Mouse (Mus musculus) hindbrain, embryonic 10.5 days (tissue): ENCODE measurements at regions not wholly inside any gene's neighbourhood (a gene's known extent, or its start where the extent isn't known, plus 50 kb on each side); places are given as distances from the start of the nearest gene placed in this dataset.

Experiments
- DNase-seq: peaks from one replicate; pipeline ENCODE4 v3.0.0-alpha.2; 2017; ENCODE audit warnings: low spot score
- H3K27ac ChIP-seq: fragments of 300-500 bp; sonication (generic); 2 replicates; pipeline ENCODE4 v1.5.1; 2016; ENCODE audit warnings: mild to moderate bottlenecking, moderate library complexity
- H3K27me3 ChIP-seq: fragments of 300-500 bp; sonication (generic); 2 replicates; pipeline ENCODE4 v1.6.1; 2016; ENCODE audit warnings: mild to moderate bottlenecking; ENCODE audit not compliant: poor library complexity, insufficient read depth, severe bottlenecking
- H3K36me3 ChIP-seq: fragments of 300-500 bp; sonication (generic); 2 replicates; pipeline ENCODE4 v1.6.1; 2016; ENCODE audit warnings: mild to moderate bottlenecking, moderate library complexity
- H3K4me1 ChIP-seq: fragments of 300-500 bp; sonication (generic); replicated peaks from 2 replicates; pipeline ENCODE4 v1.6.1; 2016; ENCODE audit warnings: mild to moderate bottlenecking
- H3K4me3 ChIP-seq: fragments of 300-500 bp; sonication (generic); 2 replicates; pipeline ENCODE4 v1.5.1; 2016; ENCODE audit warnings: mild to moderate bottlenecking, moderate library complexity
- H3K9me3 ChIP-seq: fragments of 300-500 bp; sonication (generic); 2 replicates; pipeline ENCODE4 v1.6.1; 2016; ENCODE audit warnings: mild to moderate bottlenecking, moderate library complexity
- WGBS: fragments of 180-500 bp; shearing (Covaris S2); methylation state at CpG from one replicate; pipeline ENCODE4 v1.1.7; 2016; 5-methylcytosine and 5-hydroxymethylcytosine counted together

DNA sequence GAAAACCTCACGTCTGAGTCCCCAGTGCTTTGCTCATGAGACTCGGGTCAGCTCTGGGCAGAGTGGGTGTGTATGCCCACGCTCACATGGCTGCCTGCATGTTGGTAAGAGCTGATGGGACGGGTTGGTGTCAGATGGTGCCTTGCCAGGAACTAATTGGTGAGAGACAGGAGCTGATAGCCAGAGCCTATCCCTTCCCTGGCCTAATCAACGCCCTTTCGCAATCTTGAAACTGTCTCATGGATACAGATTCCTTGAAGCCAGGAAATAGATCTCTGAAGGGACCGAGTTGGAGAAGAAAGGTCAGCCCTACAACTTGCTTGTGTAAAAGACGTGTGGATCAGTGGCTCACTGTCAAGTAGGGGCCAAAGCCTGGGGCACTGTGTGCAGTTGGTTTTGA, 95.3 kb upstream of the Bcl6 start:
- Histone ChIP-seq H3K27ac (no peak overlapping the region), H3K4me1 (no peaks in the 10 kb centered on the region), H3K9me3 (no peaks in the 10 kb centered on the region), H3K36me3 (no peaks in the 10 kb centered on the region), H3K4me3 (no peak overlapping the region), H3K27me3 (no peaks in the 10 kb centered on the region)
- 81% methylated on average over 8 of the region's 8 CpGs for WGBS
- DNase-seq: no peak

GRCm38 (mm10) chr16:24080471-24080870, 91.8 kb upstream of the Bcl6 start:
- no peaks in the 10 kb centered on the region for H3K36me3 ChIP-seq
- no peak overlapping the region for H3K4me3 ChIP-seq
- H3K27me3 ChIP-seq: no peaks in the 10 kb centered on the region
- 94% methylated on average over 5 of the region's 5 CpGs for WGBS
- no peaks in the 10 kb centered on the region for H3K9me3 ChIP-seq
- H3K27ac ChIP-seq: no peak overlapping the region
- no peaks in the 10 kb centered on the region for H3K4me1 ChIP-seq
- no peak for DNase-seq

DNA sequence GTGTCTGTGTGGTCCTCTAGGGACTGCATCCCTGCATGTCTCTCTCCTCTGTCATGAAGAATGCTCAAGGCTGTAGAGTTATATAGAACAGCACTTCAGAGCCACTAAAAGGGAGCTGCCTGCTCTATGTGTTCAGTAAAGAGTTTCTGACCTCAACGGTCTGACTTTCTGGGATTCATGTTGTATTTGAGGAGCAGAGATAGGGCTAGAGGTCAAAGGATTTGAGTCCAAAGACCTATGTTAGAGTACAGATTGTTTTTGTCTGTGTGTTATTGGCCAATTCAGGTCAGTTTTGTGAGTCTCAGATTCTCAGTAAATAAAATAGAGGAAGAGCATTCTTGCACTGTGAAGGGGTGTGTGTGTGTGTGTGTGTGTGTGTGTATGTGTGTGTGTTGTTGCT, 90.0 kb upstream of the Bcl6 start:
- no peak for DNase-seq
- Histone ChIP-seq H3K27ac (no peak overlapping the region), H3K36me3 (no peaks in the 10 kb centered on the region), H3K27me3 (no peaks in the 10 kb centered on the region), H3K4me3 (no peak overlapping the region), H3K4me1 (no peaks in the 10 kb centered on the region), H3K9me3 (no peaks in the 10 kb centered on the region)
- 91% methylated on average over 1 of the region's 1 CpGs for WGBS

DNA sequence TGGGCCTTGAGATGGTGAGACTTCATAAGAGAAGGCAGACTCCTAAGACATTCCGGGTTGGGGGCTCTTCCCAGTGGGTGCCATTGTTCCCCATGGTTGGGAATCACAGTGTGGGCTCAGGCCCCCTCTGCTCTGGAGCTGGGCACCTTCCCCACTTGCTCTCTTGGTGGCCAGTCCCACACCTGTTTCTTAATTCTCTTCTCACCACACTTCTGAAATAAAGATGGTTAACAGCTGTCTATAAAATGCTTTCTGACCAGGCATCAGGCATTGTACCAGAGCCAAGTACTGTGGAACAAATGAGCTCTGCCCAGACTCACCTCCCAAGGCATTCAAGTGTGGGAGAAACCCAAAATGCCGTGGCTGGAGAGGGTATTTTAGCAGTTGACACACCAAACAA, 88.8 kb upstream of the Bcl6 start:
- 86% methylated on average over 2 of the region's 2 CpGs for WGBS
- Histone ChIP-seq H3K4me3 (no peak overlapping the region), H3K27ac (no peak overlapping the region), H3K36me3 (no peaks in the 10 kb centered on the region), H3K27me3 (no peaks in the 10 kb centered on the region), H3K9me3 (no peaks in the 10 kb centered on the region), H3K4me1 (no peaks in the 10 kb centered on the region)
- no peak for DNase-seq

GRCm38 (mm10) chr16:24076799-24077136, 88.1 kb upstream of the Bcl6 start:
- no peak overlapping the region for H3K4me3 ChIP-seq
- H3K36me3 ChIP-seq: no peaks in the 10 kb centered on the region
- 92% methylated on average over 4 of the region's 4 CpGs for WGBS
- DNase-seq: no peak
- H3K9me3 ChIP-seq: no peaks in the 10 kb centered on the region
- H3K4me1 ChIP-seq: no peaks in the 10 kb centered on the region
- H3K27ac ChIP-seq: no peak overlapping the region
- H3K27me3 ChIP-seq: no peaks in the 10 kb centered on the region

GRCm38 (mm10) chr16:24076109-24076798, 87.6 kb upstream of the Bcl6 start:
- no peaks in the 10 kb centered on the region for H3K9me3 ChIP-seq
- no peak overlapping the region for H3K4me3 ChIP-seq

DNA sequence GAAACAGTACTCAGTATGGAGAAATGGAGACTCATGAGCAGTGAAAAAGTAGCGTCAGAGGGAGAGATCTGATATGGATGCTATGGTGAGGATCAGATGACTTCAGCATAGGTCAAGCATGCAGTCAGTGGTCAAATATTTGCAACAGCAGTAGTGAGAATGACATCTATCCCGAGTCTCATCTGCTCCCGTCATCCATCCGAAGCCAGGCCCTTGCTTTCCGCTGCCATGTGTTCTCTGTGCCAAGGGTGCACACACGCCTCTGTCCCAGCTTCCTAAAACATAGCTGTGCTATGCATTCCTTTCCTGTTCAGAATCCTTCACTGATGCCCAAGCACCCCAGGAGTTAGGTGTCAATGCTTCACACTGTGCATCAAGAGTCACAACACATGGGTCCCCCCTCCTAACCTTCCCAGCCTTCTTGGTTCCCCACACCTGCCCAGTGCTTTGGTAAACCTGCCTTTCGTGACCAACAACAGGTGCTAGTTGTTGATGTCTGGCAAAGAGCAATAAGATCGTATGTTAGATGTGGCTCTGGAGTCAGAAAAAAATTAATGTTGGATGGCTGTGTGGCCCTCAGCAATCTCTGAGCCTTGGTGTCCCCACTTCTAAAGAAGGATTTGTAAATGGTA, 85.1 kb upstream of the Bcl6 start:
- no peaks in the 10 kb centered on the region for H3K36me3 ChIP-seq
- DNase-seq: no peak

More at GRCm38 (mm10) chr16:24076109-24076798, 87.6 kb upstream of the Bcl6 start:
- 89% methylated on average over 4 of the region's 4 CpGs for whole genome bisulfite sequencing
- H3K27me3 ChIP-seq: no peaks in the 10 kb centered on the region
- DNase-seq: no peak
- H3K4me1 ChIP-seq: no peaks in the 10 kb centered on the region
- H3K36me3 ChIP-seq: no peaks in the 10 kb centered on the region
- H3K27ac ChIP-seq: no peak overlapping the region

GRCm38 (mm10) chr16:24073065-24073464, 84.4 kb upstream of the Bcl6 start:
- DNase-seq: no peak
- no peaks in the 10 kb centered on the region for H3K9me3 ChIP-seq
- no peaks in the 10 kb centered on the region for H3K4me1 ChIP-seq
- H3K27ac ChIP-seq: no peak overlapping the region
- no peaks in the 10 kb centered on the region for H3K36me3 ChIP-seq
- H3K27me3 ChIP-seq: no peaks in the 10 kb centered on the region
- 84% methylated on average over 6 of the region's 6 CpGs for WGBS
- no peak overlapping the region for H3K4me3 ChIP-seq

More for the DNA sequence above, 85.1 kb upstream of the Bcl6 start:
- H3K9me3 ChIP-seq: no peaks in the 10 kb centered on the region
- H3K4me1 ChIP-seq: no peaks in the 10 kb centered on the region
- no peak overlapping the region for H3K27ac ChIP-seq
- no peaks in the 10 kb centered on the region for H3K27me3 ChIP-seq
- no peak overlapping the region for H3K4me3 ChIP-seq
- 93% methylated on average over 8 of the region's 8 CpGs for WGBS

- 87% methylated on average over 5 of the region's 5 CpGs for WGBS
- Histone ChIP-seq H3K9me3 (no peaks in the 10 kb centered on the region), H3K27me3 (no peaks in the 10 kb centered on the region), H3K27ac (no peak overlapping the region), H3K36me3 (no peaks in the 10 kb centered on the region), H3K4me1 (peaks cover 4% of the 10 kb centered on the region; the same call in 1 of the 2 replicates), H3K4me3 (no peak overlapping the region)
- DNase-seq: no peak
Measured at GRCm38 (mm10) chr16:24069411-24069810, 80.8 kb upstream of the Bcl6 start.

DNA sequence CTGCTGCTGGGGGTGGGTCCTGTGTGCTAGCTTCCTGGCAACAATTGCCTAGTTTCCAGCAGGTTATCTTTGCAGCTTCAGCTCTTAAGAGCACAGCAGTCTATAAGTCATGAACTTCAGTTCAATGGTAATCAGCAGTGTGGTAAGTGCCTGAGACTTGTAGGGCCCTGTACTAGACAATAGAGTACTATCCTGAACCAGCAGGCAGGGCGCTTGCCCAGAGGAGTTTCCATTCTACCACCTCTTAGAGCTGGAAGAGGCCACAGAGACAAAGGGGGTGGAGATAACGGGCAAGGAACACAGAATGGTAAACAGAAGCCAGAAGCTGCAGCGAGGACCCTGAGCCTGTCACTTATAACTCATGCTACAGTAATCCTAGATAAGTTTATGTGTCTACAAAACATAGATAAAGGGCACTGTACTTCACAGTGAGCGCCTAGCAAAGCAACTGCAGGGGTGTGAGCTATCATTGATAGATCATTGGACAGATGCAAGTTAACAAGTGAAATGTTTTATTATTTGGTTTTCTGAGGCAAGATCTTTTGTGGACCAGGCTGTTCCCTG, 79.7 kb upstream of the Bcl6 start:
- H3K4me3 ChIP-seq: no peak overlapping the region
- DNase-seq: no peak
- peaks cover 4% of the 10 kb centered on the region; the same call in 1 of the 2 replicates for H3K4me1 ChIP-seq
- H3K27ac ChIP-seq: no peak overlapping the region
- H3K36me3 ChIP-seq: no peaks in the 10 kb centered on the region
- no peaks in the 10 kb centered on the region for H3K27me3 ChIP-seq
- WGBS: 52% methylated on average over 4 of the region's 4 CpGs
- no peaks in the 10 kb centered on the region for H3K9me3 ChIP-seq

DNA sequence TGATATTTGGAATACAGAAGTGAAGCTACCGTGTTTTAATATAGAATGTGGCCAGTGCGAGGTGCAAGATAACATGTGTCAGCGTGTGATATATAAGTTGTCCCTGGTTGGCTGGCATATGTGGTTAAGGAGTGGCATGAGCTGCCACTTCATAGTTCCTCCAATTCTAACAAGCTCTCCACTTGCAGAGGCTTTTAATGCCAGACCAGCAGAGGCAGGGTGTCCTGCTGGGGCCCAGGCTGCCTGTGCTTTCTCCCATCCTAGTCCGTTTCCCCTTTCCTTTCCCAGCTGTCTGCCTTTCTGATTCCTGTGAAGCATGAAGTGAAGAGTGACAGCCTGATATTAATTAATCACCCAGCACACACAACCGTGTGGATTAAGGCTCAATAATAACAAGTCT, 73.7 kb upstream of the Bcl6 start:
- H3K36me3 ChIP-seq: no peaks in the 10 kb centered on the region
- peaks cover 4% of the 10 kb centered on the region; the same call in 1 of the 2 replicates for H3K4me1 ChIP-seq
- WGBS: 81% methylated on average over 5 of the region's 5 CpGs
- H3K4me3 ChIP-seq: no peak overlapping the region
- no peak for DNase-seq
- no peaks in the 10 kb centered on the region for H3K9me3 ChIP-seq
- H3K27me3 ChIP-seq: no peaks in the 10 kb centered on the region
- no peak overlapping the region for H3K27ac ChIP-seq

- H3K27me3 ChIP-seq: no peaks in the 10 kb centered on the region
- H3K27ac ChIP-seq: no peak overlapping the region
- H3K36me3 ChIP-seq: no peaks in the 10 kb centered on the region
- H3K4me3 ChIP-seq: no peak overlapping the region
- peaks cover 8% of the 10 kb centered on the region; the same call in 1 of the 2 replicates for H3K4me1 ChIP-seq
- H3K9me3 ChIP-seq: no peaks in the 10 kb centered on the region
- WGBS: 80% methylated on average over 4 of the region's 4 CpGs
- no peak for DNase-seq
Measured at GRCm38 (mm10) chr16:24061496-24061895, 72.8 kb upstream of the Bcl6 start.

DNA sequence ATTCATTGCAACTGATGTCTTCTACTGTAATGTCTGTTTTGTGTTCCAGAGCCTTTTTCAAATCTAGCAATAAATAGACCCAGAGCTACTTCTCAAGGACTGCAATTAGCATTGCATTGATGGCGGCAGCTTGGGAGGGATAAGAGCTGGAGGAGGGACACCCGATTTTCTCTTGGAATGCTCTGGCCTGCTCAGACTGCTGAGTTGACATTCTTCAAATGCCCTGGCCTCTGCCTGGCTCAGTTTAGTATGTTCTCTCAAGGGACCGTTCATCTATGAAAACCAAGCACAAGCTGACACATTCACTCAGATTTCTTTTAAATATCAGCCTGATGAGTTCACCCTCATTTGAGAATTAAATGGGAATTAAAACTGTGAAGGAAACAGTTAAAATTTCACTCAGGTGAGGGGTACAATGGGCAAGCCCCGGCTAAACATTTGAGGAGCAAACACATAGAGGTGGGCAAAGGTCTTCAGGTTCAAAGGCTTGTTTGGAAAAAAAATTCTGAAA, 70.5 kb upstream of the Bcl6 start:
- Histone ChIP-seq H3K4me1 (peaks cover 8% of the 10 kb centered on the region; the same call in 1 of the 2 replicates), H3K4me3 (no peak overlapping the region), H3K27ac (no peak overlapping the region), H3K9me3 (no peaks in the 10 kb centered on the region), H3K36me3 (no peaks in the 10 kb centered on the region), H3K27me3 (no peaks in the 10 kb centered on the region)
- no peak for DNase-seq
- WGBS: 84% methylated on average over 4 of the region's 4 CpGs
